Mouse (Mus musculus) lung, postnatal 14 days (tissue): ENCODE measurements at regions not wholly inside any gene's neighbourhood (a gene's known extent, or its start where the extent isn't known, plus 50 kb on each side); places are given as distances from the start of the nearest gene placed in this dataset.

ENCODE experiments used
- DNase-seq: peaks from one replicate; pipeline ENCODE4 v3.0.0; 2021

GRCm38 (mm10) chr17:66259697-66260096 lies 136.4 kb downstream of the Ddx11 start:
- no peak for DNase-seq

DNA sequence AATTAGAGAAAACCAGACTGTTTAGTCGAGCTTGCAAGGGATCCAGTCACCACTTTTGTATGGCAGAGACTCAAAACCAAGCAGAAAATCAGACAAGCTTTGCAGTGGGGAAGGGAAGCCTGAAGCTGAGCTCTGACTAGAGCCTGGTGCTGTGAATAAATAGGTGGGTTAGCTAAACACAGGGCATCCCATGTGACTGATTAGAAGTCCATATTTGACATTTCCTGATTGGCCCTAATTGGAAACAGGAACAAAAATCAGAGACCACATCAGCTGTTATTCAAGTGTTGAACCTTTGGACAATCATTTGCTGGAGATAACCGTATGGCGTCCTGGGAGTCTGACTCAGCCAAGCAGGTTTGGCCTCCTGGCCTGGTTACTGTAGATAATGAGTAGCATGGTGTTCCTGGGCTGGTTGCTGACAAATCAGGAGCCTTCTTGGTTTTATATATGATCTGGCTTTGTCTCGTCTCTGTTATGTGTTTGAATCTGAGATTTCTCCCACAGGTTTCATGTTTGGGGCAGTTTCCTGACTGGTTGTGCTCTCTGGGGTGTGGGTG lies 139.4 kb downstream of the Ddx11 start:
- DNase-seq = no peak

DNA sequence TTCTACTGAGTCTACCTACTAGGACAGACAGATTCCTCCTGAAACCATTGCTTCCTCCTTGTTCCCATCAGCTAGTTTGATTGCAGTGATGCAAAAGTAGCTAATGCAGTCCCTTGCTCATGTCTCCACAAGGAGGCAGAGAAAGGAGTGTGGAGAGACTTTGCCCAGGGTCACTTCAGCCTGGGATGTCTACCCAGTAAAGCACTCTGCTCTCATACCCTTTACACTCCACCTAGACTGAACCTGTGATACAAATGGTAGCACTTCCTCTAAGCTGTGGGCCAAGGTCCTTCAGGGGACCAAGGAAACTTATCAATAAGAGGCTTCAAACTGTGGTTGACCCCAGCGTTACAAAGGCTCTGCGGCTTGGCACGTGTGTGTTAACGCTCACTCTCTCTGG lies 140.1 kb downstream of the Ddx11 start:
- no peak for DNase-seq

DNA sequence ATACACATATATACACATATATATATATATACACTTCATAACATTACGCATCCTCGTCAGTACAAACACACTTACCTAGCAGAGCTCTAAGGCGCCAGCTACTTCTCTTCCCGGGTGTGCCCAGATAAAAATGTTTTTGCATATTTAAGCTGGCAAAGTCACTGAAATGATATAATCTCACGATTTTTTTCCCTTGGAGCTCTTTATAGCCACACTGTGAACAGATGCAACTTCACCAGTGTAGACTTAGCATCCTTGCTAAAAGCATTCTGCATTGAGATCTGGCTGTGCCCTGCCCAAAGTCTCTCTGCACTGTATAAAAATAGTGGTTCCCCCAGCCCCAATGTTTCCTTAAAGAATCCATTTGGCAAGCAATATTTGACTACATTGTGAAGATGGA lies 143.5 kb downstream of the Ddx11 start:
- no peak for DNase-seq

GRCm38 (mm10) chr17:66267831-66268230 lies 144.5 kb downstream of the Ddx11 start:
- DNase-seq = no peak

DNA sequence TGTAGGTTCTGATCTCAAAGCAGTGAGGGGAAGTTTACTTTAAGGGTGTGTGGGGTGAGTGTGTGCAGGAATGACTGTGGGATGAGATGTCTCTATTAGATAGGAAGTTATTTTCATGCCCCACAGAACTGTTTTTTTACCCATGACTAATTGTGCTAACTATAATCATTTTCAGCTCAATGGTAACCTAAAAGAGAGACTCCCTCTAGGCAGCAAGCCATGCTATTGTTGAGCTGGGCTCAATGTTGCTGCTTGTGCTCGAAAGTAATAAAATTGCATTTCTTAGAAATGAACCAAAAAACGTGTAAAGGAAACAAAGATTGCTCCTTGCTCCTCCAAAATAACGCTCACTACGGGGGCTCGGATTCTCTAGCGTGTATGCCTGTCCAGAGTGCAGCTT lies 146.2 kb downstream of the Ddx11 start:
- DNase-seq = no peak

GRCm38 (mm10) chr17:66271906-66272305 lies 148.6 kb downstream of the Ddx11 start:
- DNase-seq = no peak

- peak; percentile 17 for DNase-seq
Observed at GRCm38 (mm10) chr17:66276778-66277177, 153.5 kb downstream of the Ddx11 start.

DNA sequence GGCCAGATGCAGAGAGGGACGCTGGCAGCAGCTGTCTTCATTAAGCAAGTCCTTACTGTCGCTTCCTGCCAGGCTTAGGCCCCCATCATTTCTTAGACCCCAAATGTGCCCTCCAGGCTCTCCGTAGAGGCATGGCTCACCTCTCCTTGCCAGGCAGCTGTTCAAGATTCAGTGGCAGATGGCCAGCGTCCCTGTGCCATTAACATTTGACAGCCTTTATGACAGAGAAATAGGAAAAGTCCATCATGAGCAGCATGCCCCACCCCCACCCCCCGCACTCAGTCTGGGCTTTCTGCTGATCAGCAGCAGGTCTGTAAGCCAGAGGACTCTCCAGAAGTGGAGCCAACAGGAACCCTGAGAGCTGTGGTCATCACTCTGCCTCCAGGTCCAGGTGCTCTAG lies 154.7 kb downstream of the Ddx11 start:
- DNase-seq = no peak

GRCm38 (mm10) chr17:66285295-66285694 lies 162.0 kb downstream of the Ddx11 start:
- DNase-seq = no peak
